Mouse (Mus musculus) cortical plate, adult 2 months (tissue): ENCODE data around the gene Tcp11.

Experiments used
- CTCF ChIP-seq: fragments of 200-500 bp; IDR thresholded peaks from 2 replicates; pipeline ENCODE4 v1.5.1; 2011; ENCODE audit warnings: mild to moderate bottlenecking, control low read depth, low read length; ENCODE audit not compliant: insufficient read depth; ENCODE audit errors: extremely low read depth
- POLR2A ChIP-seq: fragments of 200-500 bp; IDR thresholded peaks from 2 replicates; pipeline ENCODE4 v1.6.1; 2011; ENCODE audit warnings: mild to moderate bottlenecking, low read length, control low read depth; ENCODE audit not compliant: insufficient read depth; ENCODE audit errors: extremely low read depth

GRCm38 (mm10) chr17:28124368-28124767, 43.9 kb upstream of the Tcp11 start:
- TF ChIP-seq CTCF, result no peak
- no peak for TF ChIP-seq POLR2A
